Mouse (Mus musculus): ENCODE measurements around the gene Plcg2.
A peak's percentile ranks its signal among the peaks of the same experiment; 100 is the strongest.

The Plcg2 gene

GRCm38 (mm10) chr8:117498179-117498914 is at the start of gene Plcg2:
TSS of gene Plcg2 (plus strand) at chr8:117498291.
- peak; percentile 52 to 69 for DNase-seq

GRCm38 (mm10) chr8:117451072-117451471 is 47.0 kb upstream of the Plcg2 start:
- no peak for DNase-seq

GRCm38 (mm10) chr8:117453974-117454373 is 44.1 kb upstream of the Plcg2 start:
- DNase-seq: no peak

- no peak for DNase-seq
These were observed 43.5 kb upstream of the Plcg2 start for GRCm38 (mm10) chr8:117454516-117455116.

- DNase-seq: no peak
These were observed 42.4 kb upstream of the Plcg2 start for GRCm38 (mm10) chr8:117455701-117456100.

GRCm38 (mm10) chr8:117458440-117458839 is 39.7 kb upstream of the Plcg2 start:
- DNase-seq: no peak

GRCm38 (mm10) chr8:117462701-117463284 is 35.3 kb upstream of the Plcg2 start:
- peak; percentile 30 to 47 for DNase-seq

GRCm38 (mm10) chr8:117464525-117464924 is 33.6 kb upstream of the Plcg2 start:
- DNase-seq: peak; percentile 43 to 46

GRCm38 (mm10) chr8:117465250-117465649 is 32.8 kb upstream of the Plcg2 start:
- DNase-seq: peak; percentile 54 to 68

GRCm38 (mm10) chr8:117467466-117467865 is 30.6 kb upstream of the Plcg2 start:
- no peak for DNase-seq

GRCm38 (mm10) chr8:117469431-117470341 is 28.4 kb upstream of the Plcg2 start:
- peak; percentile 34 to 56 for DNase-seq

- DNase-seq: peak; percentile 90 to 94
These were observed 27.7 kb upstream of the Plcg2 start for GRCm38 (mm10) chr8:117470342-117470781.

- DNase-seq: peak; percentile 88 to 89
These were observed 26.9 kb upstream of the Plcg2 start for GRCm38 (mm10) chr8:117471174-117471573.

- no peak for DNase-seq
These were observed 26.4 kb upstream of the Plcg2 start for GRCm38 (mm10) chr8:117471655-117472054.

- no peak for DNase-seq
These were observed 25.8 kb upstream of the Plcg2 start for GRCm38 (mm10) chr8:117472332-117472731.

GRCm38 (mm10) chr8:117474944-117475343 is 23.1 kb upstream of the Plcg2 start:
- peak; percentile 96 to 98 for DNase-seq

- no peak for DNase-seq
These were observed 22.3 kb upstream of the Plcg2 start for GRCm38 (mm10) chr8:117475819-117476218.

- no peak for DNase-seq
These were observed 20.0 kb upstream of the Plcg2 start for GRCm38 (mm10) chr8:117478082-117478481.

GRCm38 (mm10) chr8:117479996-117480395 is 18.1 kb upstream of the Plcg2 start:
- DNase-seq: no peak

GRCm38 (mm10) chr8:117480516-117480915 is 17.6 kb upstream of the Plcg2 start:
- DNase-seq: no peak

- DNase-seq: no peak
These were observed 16.3 kb upstream of the Plcg2 start for GRCm38 (mm10) chr8:117481830-117482229.

GRCm38 (mm10) chr8:117484731-117485130 is 13.4 kb upstream of the Plcg2 start:
- DNase-seq: no peak

- DNase-seq: no peak
These were observed 12.8 kb upstream of the Plcg2 start for GRCm38 (mm10) chr8:117485316-117485715.

Measured in kidney, postnatal 4 days (tissue).